ENCODE assay signal across 29 mouse cellular contexts in genomic region chr10:24719383-24719782, GRCm38 (mm10).
"Had no signal": no experiment of that assay in that cellular context is flagged by ENCODE, and none has a peak within 500 bp of the region (broad histone marks: within the 10 kb centered on the region; RNA-seq: fewer than 3 reads in every experiment).

No protein-coding gene starts in this region.

- H3K4me1 ChIP-seq: limb, embryonic 10.5 days; limb, embryonic 12.5 days; limb, embryonic 13.5 days; limb, embryonic 15.5 days; lung, embryonic 15.5 days; midbrain, embryonic 13.5 days; midbrain, embryonic 15.5 days; neural tube, embryonic 12.5 days had no signal

- H3K9me3 ChIP-seq: limb, embryonic 10.5 days; limb, embryonic 12.5 days; limb, embryonic 13.5 days; limb, embryonic 15.5 days; liver, embryonic 12.5 days; liver, embryonic 13.5 days; liver, embryonic 15.5 days; lung, embryonic 15.5 days; megakaryocyte, embryonic 14.5 days; midbrain, embryonic 12.5 days; midbrain, embryonic 13.5 days; midbrain, embryonic 15.5 days; neural tube, embryonic 12.5 days had no signal

- H3K9ac ChIP-seq: limb, embryonic 12.5 days; limb, embryonic 13.5 days; limb, embryonic 15.5 days; liver, embryonic 12.5 days; liver, embryonic 13.5 days; liver, embryonic 14.5 days; liver, embryonic 15.5 days; liver, postnatal 0 days; lung, embryonic 14.5 days; lung, embryonic 15.5 days; midbrain, embryonic 12.5 days; midbrain, embryonic 13.5 days; midbrain, embryonic 15.5 days; neural tube, embryonic 12.5 days had no signal

- H3K36me3 ChIP-seq: limb, embryonic 10.5 days; limb, embryonic 12.5 days; limb, embryonic 13.5 days; limb, embryonic 15.5 days; liver, embryonic 12.5 days; liver, embryonic 13.5 days; liver, embryonic 15.5 days; lung, embryonic 15.5 days; midbrain, embryonic 12.5 days; midbrain, embryonic 13.5 days; midbrain, embryonic 15.5 days; neural tube, embryonic 12.5 days had no signal

- H3K4me3 ChIP-seq: left cerebral cortex, adult 2 months; limb, embryonic 10.5 days; limb, embryonic 12.5 days; limb, embryonic 13.5 days; limb, embryonic 15.5 days; liver, embryonic 12.5 days; liver, embryonic 13.5 days; liver, embryonic 15.5 days; lung, embryonic 15.5 days; megakaryocyte, embryonic 14.5 days; midbrain, embryonic 12.5 days; midbrain, embryonic 13.5 days; midbrain, embryonic 15.5 days; myocyte; neural tube, embryonic 12.5 days had no signal

- H3K4me2 ChIP-seq: limb, embryonic 13.5 days; limb, embryonic 15.5 days; liver, embryonic 15.5 days; lung, embryonic 14.5 days; lung, embryonic 15.5 days; midbrain, embryonic 12.5 days; neural tube, embryonic 12.5 days had no signal

- DNase-seq: left cerebral cortex, postnatal 4 days; liver, postnatal 0 days; lung, adult 18-20 months; lung, adult 2 months; lung, embryonic 14.5 days; lung, postnatal 10 days; lung, postnatal 14 days; lung, postnatal 36 days; lung, postnatal 4 days; midbrain, embryonic 14.5 days had no signal

- H3K27me3 ChIP-seq: limb, embryonic 12.5 days; limb, embryonic 13.5 days; limb, embryonic 15.5 days; liver, embryonic 12.5 days; liver, embryonic 13.5 days; liver, embryonic 15.5 days; lung, embryonic 15.5 days; megakaryocyte, embryonic 14.5 days; midbrain, embryonic 13.5 days; midbrain, embryonic 15.5 days; neural tube, embryonic 12.5 days had no signal

- ATAC-seq: liver, postnatal 0 days; lung, postnatal 0 days; midbrain, embryonic 13.5 days; midbrain, embryonic 15.5 days; midbrain, embryonic 16.5 days had no signal

- H3K27ac ChIP-seq: left cerebral cortex, adult 2 months; limb, embryonic 10.5 days; limb, embryonic 12.5 days; limb, embryonic 13.5 days; limb, embryonic 15.5 days; liver, embryonic 12.5 days; liver, embryonic 13.5 days; liver, embryonic 14.5 days; liver, embryonic 15.5 days; lung, embryonic 15.5 days; macrophage; midbrain, embryonic 12.5 days; midbrain, embryonic 13.5 days; midbrain, embryonic 15.5 days; neural tube, embryonic 12.5 days had no signal
